Mouse (Mus musculus): ENCODE measurements around the gene Sidt1.
"Not testable (repeated sequence)": the region's sequence is repeated elsewhere in the genome, so short reads cannot be mapped to it uniquely, and the experiment has no call there.

The Sidt1 gene

GRCm38 (mm10) chr16:44302126-44302892 is 30.7 kb downstream of the Sidt1 start:
- DNase-seq (ENCODE audit: low read depth, low spot score), result no peak

GRCm38 (mm10) chr16:44299438-44300093 is 33.4 kb downstream of the Sidt1 start:
- DNase-seq (ENCODE audit: low read depth, low spot score), result peak; percentile 33

- no peak for DNase-seq (ENCODE audit: low read depth, low spot score)
Measured at GRCm38 (mm10) chr16:44293960-44294359, 39.0 kb downstream of the Sidt1 start.

GRCm38 (mm10) chr16:44292681-44293080 is 40.3 kb downstream of the Sidt1 start:
- not testable (repeated sequence) for DNase-seq (ENCODE audit: low read depth, low spot score)

- no peak for DNase-seq (ENCODE audit: low read depth, low spot score)
Measured at GRCm38 (mm10) chr16:44289004-44289648, 43.9 kb downstream of the Sidt1 start.

- DNase-seq (ENCODE audit: low read depth, low spot score), result no peak
Measured at GRCm38 (mm10) chr16:44287356-44287950, 45.5 kb downstream of the Sidt1 start.

GRCm38 (mm10) chr16:44282614-44283325 is 50.2 kb downstream of the Sidt1 start:
- DNase-seq (ENCODE audit: low read depth, low spot score), result no peak

GRCm38 (mm10) chr16:44282036-44282435 is 51.0 kb downstream of the Sidt1 start:
- no peak for DNase-seq (ENCODE audit: low read depth, low spot score)

GRCm38 (mm10) chr16:44280806-44281205 is 52.2 kb downstream of the Sidt1 start:
- DNase-seq (ENCODE audit: low read depth, low spot score), result peak; percentile 38

GRCm38 (mm10) chr16:44277212-44277611 is 55.8 kb downstream of the Sidt1 start:
- DNase-seq (ENCODE audit: low read depth, low spot score), result no peak

- no peak for DNase-seq (ENCODE audit: low read depth, low spot score)
Measured at GRCm38 (mm10) chr16:44271371-44272038, 61.5 kb downstream of the Sidt1 start.

- DNase-seq (ENCODE audit: low read depth, low spot score), result no peak
Measured at GRCm38 (mm10) chr16:44270606-44271005, 62.4 kb downstream of the Sidt1 start.

GRCm38 (mm10) chr16:44269578-44269977 is 63.4 kb downstream of the Sidt1 start:
- no peak for DNase-seq (ENCODE audit: low read depth, low spot score)

- no peak for DNase-seq (ENCODE audit: low read depth, low spot score)
Measured at GRCm38 (mm10) chr16:44268541-44269215, 64.3 kb downstream of the Sidt1 start.

GRCm38 (mm10) chr16:44265562-44265961 is 67.4 kb downstream of the Sidt1 start:
- DNase-seq (ENCODE audit: low read depth, low spot score), result no peak

- DNase-seq (ENCODE audit: low read depth, low spot score), result no peak
Measured at GRCm38 (mm10) chr16:44264916-44265315, 68.1 kb downstream of the Sidt1 start.

- DNase-seq (ENCODE audit: low read depth, low spot score), result no peak
Measured at GRCm38 (mm10) chr16:44257476-44257875, 75.5 kb downstream of the Sidt1 start.

- no peak for DNase-seq (ENCODE audit: low read depth, low spot score)
Measured at GRCm38 (mm10) chr16:44254698-44255097, 78.3 kb downstream of the Sidt1 start.

- DNase-seq (ENCODE audit: low read depth, low spot score), result no peak
Measured at GRCm38 (mm10) chr16:44253797-44254634, 79.0 kb downstream of the Sidt1 start.

All from WW6 (cell line).